Mouse (Mus musculus): ENCODE results near the gene Ano2.

The Ano2 gene

DNA sequence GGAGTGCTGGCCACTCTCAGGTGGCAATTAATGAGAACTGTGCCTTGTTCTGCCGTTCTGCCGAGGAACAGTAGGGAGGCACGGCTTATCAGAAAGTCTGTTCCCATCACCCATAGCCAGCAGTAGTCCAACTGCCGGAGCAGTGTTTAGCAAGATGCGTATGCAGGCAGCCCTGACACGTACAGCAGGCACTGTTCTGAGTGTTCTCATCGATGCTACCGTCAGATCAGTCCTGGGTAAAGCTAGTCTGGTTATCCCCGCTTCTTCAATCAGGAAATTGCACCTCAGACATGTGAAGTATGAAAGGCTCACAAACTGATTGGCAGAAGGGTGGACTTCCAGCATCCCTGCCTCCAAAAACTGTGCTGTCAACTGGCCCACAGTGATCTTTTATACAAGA lies 224.2 kb downstream of the Ano2 start:
- DNase-seq (ENCODE audit: low spot score in 2 of 2): no peak

DNA sequence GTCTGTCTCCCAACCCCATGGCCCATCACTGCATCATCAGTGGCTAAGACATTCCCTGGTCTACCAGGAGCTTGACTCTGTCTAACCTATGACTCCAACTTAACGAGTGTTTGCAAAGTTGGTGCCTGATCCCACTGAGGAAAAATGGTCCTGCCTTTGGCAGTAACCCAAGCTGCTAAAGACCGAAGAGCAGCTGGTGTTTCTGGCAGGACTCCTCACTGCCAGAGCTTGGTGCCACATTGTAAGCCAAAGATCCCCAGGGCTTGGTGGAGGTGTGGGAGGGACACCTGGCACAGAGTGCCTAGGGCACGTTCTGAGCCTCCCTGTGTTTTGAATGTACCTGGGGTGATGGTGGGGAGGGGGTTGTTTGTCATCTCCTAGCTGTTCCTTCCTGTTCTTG lies 232.5 kb downstream of the Ano2 start:
- no peak for DNase-seq (ENCODE audit: low spot score in 2 of 2)

DNA sequence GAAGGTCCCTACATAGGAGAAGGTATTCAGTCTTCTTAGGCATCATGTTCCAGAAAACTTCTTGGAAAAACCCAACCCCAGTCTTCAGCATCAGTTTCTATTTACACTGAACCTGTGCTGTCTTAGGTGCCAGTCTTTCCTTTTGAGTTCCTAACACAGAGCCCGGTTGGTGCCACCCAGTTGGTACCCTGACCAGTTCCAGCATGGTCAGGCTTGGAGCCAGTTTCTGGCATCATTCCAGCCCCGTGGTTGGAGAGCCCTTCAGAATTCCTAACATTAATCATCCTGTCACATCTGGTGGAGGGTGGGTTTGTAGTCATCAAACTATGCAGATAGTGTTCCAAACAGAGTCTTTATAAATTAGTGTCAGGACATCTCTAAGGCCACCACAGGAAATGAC lies 234.8 kb downstream of the Ano2 start:
- DNase-seq (ENCODE audit: low spot score in 2 of 2): no peak

DNA sequence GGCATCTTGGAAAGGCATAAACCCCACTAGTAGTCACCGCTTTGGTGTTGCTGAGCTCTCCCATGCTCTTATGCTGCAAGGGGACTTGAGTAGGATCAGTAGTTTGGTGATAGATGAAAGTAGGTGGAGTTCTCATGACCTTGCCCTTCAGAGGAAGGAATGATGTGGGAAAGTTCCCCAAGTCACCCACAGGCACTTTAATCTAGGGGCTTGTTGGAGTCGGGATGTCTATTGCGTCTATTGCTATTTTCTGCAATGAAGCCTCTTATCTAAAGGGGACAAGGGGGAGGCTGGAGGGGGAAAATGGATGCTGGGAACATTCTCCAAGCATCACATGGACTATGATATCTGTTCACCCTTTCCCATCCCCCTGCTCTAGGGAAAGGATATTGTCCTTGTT lies 235.6 kb downstream of the Ano2 start:
- no peak for DNase-seq (ENCODE audit: low spot score in 2 of 2)

DNA sequence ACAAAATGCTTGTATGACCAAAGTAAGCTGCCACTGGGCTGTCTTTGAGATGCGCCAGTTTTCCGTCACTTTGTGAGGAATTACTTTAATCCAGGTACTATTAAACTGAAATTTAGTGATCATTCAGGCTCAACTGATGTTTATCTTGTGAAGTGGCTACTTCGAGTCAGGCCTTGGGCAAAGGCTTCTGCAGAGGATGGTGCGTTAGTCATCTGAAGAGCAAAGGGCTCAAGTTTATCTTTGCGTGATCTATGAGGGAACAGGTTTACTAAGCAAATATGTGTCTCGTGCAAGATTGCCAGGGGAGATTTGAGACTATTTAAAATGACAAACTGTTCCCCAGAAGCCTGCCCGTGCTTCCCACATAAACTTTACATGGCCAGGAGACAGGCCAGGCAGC lies 241.7 kb downstream of the Ano2 start:
- DNase-seq (ENCODE audit: low spot score in 2 of 2): no peak

DNA sequence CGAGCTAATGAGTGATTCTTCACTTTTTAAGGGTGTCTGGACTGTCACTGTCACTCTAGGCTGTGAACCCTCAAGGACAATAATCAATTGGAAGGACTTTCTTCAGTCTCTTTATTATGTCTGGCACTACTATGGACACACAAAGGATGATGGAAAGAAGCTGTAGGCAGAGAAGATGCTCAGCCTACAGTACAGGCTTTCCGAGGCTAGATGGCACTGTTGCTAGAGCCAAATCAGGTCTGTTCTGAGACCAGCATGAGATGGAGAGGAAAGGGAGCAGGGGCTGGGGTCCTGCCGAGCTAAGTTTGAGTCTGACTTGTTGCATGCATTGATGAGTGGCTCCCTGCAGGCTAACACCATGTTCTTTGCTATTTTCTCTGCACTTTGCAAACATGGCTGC lies 264.7 kb downstream of the Ano2 start:
- DNase-seq (ENCODE audit: low spot score in 2 of 2): no peak

DNA sequence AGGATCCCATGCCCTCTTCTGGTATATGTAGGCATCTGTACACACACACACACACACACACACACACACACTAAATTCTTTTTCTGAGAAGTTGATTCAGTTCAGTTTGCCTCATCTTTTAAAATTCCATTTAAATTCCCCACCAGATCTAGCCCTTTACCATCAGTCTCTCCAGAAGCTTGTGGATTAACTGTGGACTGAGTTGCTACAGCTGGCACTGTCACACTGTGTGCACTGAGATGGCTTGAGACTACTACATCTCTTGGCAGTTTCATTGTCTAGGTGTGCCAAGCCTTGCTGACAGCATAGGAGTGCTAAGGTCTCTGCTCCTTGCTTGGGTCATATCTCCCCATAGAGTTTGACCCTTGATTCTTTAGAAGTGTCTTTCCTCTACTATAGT lies 283.3 kb downstream of the Ano2 start:
- no peak for DNase-seq (ENCODE audit: low spot score in 2 of 2)

DNA sequence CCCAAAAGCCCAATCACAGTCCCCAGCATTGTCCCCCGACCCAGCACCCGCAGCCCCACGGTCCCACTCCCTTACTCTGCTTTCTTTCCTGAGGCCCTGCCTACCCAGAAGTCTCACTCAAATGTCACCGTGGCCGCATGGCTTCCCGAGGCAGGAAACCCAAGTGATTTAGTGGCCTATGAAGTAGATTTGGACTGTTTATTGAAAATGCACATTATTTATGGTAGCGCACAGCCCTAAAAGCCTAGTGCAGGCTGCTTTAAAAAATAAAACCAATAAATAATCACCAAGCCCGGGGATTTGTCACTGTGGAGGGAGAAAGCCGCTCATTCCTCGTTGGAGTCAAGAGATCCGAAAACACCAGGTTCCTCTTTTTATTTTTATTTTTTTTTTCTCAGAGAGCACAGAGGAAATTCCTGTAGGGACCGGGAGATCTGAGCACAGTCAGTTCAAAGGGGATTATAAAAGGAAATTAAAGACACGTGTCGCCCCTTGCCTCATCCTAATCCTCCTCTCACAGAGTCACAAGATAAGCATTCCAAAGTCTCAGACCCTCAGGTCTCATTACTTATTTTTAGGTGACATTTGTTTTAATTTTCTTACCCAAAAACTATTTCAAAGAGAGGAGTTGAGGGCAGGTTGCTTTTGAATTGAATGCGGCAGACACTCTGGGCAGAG lies 285.7 kb downstream of the Ano2 start:
- DNase-seq (ENCODE audit: low spot score in 2 of 2): no peak

DNA sequence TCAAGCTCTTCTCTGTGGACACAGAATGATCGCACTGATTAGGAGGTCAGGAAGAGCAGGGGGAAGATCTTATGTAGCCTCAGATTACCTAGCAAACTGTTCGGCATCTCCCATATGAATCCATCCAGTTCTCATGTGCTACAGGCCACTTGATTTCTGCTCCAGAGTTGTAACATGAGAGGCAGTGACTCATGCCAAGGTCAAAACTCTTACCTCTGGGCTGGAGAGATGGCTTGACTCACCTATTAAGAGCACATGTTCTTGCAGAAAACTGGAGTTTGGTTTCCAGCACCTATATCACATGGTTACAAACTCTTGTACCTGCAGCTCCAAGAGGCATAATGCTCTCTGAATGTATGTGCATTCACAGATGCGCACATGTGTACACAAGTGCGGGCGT lies 289.4 kb downstream of the Ano2 start:
- DNase-seq (ENCODE audit: low spot score in 2 of 2): no peak

DNA sequence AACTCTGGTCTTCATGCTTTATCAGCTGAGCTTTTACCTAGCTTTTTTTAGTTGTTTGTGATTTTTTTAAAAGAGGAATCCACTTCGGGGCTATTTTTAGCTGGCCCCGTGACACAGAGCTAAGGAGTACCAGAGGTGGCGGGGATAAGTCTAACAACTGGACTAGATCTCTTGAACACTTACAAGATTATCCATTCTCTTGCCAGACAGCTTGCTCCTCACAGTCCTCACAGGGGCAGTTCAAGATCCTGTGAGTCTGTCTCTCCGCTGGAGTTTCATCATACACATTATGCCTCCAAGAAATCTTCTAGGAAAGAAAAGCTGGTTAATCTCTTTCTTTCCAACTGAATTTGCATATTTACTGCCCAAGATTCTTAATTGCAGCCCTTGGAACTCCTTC lies 293.8 kb downstream of the Ano2 start:
- DNase-seq (ENCODE audit: low spot score in 2 of 2): no peak

DNA sequence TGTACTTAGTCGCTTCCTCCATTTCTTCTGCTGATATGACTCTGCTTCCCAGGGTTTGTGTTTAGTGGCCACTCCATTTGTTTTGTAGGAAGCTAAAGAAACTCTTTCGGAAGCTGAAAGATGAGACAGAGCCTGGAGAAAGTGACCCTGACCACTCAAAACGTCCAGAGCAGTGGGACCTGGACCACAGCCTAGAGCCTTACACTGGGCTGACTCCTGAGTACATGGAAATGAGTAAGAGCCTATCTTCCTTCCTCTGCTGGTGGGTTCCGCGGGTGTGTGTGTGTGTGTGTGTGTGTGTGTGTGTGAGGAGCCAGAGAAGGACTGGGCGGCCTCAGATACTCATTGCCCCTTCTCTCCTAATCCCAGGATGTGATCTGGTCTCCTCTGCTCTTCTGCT lies 302.5 kb downstream of the Ano2 start:
- DNase-seq (ENCODE audit: low spot score in 2 of 2): no peak

DNA sequence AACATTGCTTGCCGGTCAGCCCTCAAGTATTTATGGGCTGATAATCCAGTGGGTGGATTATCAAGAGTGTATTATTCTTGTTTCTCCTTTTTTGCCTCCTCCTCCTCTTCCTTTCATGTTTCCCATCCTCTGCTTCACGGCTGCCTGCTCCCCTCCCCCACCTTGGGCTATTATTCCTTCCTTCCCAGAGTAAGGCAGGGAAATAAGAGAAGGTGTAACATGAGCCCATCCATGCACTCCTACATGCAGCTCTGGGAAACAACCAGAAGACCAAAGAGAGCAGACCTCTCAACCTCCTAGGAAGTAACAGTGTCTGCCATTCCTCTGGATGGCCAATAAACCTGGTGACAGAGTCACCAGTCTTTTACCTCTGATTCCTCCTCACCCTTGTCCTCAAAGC lies 311.6 kb downstream of the Ano2 start:
- DNase-seq (ENCODE audit: low spot score in 2 of 2): no peak

DNA sequence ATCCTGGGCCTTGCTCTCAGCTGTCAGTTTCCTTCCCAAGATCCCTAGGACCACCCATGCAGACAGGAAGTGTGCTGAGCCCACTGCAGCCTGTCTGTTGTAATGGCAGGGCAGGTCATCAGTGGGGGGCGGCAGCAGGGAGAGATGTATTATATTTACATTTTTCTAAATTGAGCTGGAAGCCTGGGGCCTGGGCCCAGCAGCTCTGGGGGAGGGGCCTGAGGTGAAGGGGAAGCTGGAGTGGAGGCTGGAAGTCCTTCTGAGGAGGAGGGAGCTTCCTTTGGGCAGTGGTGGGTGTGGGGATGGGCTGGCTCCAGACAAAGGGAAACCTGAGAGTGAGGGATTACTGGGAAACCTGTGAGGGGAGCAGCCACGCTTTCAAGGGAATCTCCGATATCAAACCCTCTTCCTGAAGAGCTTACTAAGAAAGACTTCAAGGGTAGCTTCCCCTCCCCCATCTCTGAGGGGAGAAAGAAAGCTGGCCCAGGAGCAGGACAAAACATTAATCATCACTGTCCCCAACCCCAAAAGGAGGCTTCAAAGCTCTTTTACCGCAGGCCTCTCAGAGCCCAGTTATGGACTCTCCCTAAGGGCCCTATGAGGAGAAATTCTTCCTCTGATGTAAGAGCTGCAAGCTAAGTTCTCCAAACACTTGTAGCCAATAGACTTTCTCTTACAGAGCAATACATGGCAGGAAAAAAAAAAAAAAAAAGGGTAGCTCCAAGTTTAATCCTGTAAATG lies 313.0 kb downstream of the Ano2 start:
- peak in 1 of 2 experiments; percentile 29 for DNase-seq (ENCODE audit: low spot score in 2 of 2)

DNA sequence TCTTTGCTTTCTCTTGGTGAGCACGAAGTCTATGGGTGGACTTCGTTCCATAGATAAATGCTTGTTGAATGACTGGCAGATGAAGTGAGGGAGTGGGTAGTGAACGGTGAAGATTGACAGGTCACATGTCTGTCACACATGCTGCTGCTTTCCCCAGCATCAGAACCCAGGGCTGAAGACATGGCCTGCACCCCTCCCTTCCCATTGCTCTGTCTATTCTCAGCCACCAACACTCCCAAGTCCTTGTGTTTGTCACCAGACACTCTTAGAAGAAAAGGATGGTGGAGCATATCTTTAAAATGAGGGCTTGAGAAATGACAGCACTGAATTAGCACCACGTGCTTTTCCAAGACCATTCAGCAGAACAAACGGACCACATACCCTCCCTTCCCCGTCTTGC lies 316.4 kb downstream of the Ano2 start:
- DNase-seq (ENCODE audit: low spot score in 2 of 2): no peak

DNA sequence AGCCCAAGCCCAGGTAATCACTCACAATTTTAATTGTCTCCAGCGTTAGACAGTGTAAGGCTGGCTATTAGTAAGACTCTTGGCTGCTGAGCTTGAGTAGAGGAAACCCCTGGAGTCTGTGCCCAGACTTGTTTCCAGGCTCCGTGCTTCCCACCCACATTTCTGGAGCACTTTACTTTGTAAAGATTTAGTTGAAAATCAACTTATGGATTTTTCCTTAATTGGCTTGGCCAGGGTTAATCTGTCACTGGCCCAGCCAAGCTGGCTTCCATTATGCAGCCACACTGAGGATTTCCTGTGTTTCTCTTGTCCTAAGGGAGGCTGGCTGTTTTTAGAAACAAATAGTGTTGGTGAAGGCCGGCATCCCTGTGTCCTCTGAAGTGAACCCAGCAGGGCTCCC lies 318.9 kb downstream of the Ano2 start:
- DNase-seq (ENCODE audit: low spot score in 2 of 2): no peak

DNA sequence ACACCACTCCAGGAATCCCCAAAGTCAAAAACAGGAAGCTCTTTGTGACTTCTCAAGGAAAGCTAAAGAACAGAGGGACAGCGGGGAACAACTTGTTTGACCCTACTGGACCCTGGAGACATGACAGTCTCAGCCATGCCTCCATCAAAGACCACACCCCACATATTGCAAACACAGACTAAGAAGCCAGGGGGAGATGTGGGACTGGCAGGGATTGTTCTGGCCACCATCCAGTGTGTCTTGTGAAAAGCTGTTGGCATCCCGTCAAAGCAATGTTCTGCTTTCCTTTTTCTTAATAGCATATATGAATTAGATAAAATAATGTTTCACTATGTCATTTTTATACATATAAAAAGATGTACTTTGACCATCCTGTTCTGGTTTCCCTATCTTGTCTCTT lies 326.8 kb downstream of the Ano2 start:
- DNase-seq (ENCODE audit: low spot score in 2 of 2): no peak

DNA sequence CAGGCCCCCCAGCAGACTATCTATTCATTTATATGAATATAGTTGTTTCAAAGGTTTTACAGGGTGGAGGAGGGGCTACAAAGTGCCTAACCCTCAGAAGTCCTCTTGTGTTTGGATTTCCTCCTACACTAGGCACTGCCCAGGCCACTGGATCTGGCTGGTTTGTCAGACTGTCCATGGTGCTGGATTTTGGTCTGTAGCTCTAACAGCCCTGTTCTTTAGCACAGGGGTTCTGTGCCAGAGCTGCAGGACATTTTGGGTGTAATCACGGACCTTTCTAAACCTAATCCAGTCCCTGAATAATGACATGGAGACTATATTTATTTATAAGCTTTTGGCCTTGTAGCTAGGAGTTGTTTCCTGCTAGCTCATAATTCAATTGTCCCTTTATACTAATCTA lies 328.2 kb downstream of the Ano2 start:
- no peak for DNase-seq (ENCODE audit: low spot score in 2 of 2)

DNA sequence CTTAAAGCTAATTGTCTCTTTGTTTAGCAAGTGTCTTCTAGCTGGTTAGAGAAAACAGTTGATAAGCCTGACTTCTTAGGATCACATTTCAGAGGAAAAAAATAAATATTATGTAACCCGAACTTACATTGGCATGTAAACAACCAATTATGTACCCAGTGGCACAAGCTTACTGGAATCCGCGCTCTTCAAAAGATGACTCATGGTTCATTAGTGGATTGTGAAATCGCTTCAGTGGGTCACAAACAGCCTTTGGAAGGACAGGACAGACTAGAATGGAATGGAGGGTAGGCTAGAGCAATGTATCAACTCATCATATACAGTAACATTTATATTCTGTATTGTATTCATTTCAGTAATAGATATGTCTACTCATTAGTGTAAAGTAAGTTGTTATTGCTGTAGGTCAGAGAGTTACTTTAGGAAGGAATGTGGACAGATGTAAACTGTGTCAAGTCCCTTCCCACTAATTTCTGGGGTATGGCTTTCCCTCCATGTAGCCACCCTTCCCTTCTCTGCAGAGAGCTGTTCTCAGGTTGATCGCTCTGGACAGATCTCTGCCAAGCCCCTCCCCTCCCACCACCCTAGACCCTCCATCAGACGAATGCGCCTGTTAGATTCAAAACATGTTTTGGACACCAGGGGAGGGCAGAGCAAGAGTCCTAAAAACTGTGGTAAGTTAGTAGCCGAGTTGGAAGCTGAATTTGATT lies 343.6 kb downstream of the Ano2 start:
- no peak for DNase-seq (ENCODE audit: low spot score in 2 of 2)

DNA sequence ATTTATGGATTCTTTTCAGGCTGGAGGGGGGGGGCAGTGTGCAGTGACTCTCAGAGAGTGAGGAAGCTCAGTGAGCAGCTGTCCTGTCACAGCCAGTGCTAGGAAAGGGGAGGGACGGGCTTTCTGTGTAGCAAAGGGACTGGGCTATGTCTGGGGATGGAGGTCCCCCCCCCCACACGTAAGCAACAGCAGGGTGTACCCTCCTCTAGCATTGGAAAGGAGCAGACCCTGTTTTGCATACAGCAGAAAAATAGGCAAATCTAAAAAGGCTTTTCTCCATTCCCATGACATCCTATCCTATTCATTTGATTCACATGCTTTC lies 344.1 kb downstream of the Ano2 start:
- no peak for DNase-seq (ENCODE audit: low spot score in 2 of 2)

DNA sequence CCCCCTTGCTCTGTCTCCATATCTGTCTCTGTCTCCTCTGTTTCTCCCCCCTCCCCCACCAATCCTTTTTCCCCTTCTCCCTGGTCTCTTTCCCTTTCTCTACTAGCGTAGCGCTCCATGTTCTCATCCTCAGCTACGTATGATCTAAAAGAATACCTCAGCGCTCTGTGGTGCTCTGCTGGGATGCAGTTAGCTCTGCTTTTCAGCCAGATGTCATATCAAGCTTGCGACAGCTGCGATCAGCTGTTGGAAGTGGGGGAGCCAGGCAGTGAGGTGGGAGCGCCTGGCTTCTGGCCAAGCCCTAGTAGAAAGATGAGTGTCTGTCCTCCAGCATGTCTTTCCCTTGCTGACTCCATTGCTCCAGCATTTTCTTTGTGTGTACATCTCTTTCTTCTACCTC lies 344.5 kb downstream of the Ano2 start:
- peak in 1 of 2 experiments; percentile 24 for DNase-seq (ENCODE audit: low spot score in 2 of 2)

DNA sequence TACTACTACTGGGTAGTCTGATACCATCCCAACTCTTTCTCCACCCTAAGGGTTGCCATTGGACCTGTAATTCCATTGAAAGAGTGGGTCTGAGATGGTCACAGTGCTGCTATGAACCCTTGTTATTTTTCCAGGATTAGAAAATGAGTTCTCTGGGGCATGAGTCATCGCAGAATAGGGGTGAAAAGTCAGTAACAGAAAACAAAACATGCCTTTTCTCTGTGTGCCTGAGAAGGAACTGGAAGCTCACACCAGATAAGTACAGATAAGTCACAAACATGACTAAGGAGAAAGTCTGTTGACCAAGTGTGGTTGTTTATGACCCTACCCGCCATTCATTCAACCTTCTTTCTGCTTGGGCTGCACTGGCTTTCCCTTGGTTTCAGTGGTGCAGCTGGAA lies 345.4 kb downstream of the Ano2 start:
- DNase-seq (ENCODE audit: low spot score in 2 of 2): no peak

DNA sequence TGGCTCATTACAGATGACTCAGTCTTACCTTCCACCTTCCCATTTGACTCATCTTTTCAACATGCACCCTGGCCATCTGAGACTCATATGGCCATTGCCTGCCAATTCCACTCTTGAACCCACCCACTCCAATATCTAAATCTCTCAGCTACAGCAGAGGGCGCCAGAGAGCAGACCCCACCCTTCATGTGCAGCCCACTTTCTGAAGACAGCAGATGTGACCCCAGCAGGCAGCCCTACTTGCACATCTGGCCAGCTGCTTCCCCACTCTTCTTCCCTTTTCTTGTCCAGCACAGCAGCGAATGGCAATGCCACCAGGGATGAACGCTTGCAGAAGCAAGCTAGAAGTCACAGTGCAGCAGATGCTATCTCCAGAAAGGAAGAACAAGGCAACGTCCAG lies 355.7 kb downstream of the Ano2 start:
- DNase-seq (ENCODE audit: low spot score in 2 of 2): no peak

DNA sequence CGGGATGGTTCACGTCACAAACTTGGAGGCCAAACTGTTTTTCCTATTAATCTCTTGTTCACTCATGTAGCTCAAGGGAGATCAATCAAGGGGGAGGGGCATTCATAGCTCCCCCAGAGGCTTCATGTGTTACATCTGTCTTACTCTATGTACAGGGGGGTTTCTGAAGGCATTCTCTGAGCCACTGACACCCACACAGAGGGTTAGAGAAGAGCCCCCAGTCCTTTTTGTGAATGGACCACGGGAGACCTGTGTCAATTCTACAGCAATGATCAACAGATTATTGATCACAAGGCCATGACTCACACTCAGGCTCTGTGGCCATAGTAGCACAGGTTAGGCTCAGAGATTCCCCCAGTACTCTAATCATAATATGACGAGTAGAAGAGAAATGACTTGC lies 358.0 kb downstream of the Ano2 start:
- DNase-seq (ENCODE audit: low spot score in 2 of 2): no peak
